Mouse (Mus musculus) retina, adult 2 months (tissue): ENCODE data around the gene Dnase2a.

Experiments
- DNase-seq: peaks from one replicate; pipeline ENCODE4 v3.0.0-alpha.2; 2012; ENCODE audit warnings: low read depth, low spot score

Gene Dnase2a

DNA sequence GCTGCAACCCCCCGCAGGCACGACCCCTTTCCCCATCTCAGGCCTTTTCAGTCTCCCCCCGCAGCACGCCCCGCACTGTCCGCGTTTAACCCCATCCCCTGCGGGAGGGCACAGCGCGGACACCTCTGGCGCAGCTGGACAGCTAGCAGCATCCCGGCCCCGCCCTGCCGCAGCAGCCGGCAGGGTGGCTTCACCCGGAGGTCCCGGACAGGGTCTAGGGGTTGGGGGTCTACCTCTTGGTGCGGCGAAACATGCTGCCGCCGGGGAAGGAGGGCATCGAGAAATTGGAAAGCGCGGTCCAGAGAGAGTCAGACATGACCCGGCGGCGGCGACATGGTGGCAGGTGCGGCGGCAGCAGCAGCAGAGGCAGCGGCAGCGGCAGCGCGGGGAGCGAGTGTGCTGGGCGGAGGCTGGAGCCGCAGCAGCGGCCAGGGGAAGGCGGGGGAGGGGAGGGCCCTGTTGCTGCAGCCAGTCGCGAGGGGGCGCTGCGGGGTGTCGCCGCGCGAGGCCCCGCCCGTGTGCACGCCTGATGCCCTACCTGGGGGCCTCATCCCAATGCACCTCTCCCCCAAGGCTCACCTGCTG is 28.7 kb downstream of the Dnase2a start, which contains the start of gene Mast1:
Gene Mast1, minus strand, starts transcription at position 398 of the 585 bp plus-strand sequence.
- DNase-seq, result peak; percentile 58

DNA sequence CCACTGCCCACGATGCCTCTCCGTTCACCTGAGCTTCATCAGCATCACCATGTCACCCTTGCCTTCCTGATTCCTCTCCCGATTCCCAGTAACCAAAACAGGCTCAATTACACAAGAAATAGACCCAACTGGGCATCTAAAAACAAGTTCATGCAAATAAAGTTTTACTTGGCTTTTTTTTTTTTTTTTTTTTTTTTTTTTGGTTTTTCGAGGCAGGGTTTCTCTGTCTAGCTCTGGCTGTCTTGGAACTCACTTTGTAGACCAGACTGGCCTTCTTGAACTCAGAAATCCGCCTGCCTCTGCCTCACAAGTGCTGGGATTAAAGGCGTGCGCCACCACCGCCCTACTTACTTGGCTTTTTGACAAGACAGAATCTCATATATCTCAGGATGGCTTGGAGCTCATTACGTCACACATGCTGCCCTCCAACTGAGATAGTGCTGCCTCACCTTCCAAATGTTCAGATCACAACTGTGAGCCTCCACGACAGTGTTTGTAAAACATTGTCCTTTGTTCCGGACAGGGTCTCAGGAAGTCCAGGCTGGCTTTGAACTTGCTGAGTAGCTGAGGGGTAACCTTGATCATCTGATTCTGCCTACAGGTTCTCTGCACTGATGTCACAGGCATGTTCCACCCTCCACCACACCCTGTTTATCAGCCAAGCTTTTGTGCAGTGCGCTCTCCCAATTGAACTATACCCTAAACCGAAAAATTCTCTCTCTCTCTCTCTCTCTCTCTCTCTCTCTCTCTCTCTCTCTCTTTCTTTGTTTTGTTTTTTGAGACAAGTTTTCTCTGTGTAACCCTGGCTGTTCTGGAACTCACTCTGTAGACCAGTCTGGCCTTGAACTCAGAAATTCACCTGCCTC is 29.5 kb downstream of the Dnase2a start:
- no peak for DNase-seq

DNA sequence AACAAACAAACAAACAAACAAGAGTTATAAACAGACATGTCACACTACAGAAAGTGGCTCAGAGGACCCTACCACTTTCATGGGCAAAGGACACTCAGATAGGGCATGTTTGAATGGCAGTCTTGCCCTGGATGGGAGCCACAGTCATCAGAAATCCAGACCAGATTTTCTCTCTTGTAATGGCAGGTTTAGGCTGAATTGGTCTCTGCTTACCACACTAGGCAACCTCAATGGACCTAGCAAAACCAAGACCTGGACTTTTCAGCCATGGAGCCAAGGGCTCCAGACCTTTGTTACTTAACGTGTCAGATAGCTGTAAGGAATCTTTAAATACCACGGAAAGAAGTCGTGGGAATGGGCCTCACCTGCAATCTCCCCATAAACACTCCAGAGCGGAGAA is 35.3 kb downstream of the Dnase2a start:
- no peak for DNase-seq

DNA sequence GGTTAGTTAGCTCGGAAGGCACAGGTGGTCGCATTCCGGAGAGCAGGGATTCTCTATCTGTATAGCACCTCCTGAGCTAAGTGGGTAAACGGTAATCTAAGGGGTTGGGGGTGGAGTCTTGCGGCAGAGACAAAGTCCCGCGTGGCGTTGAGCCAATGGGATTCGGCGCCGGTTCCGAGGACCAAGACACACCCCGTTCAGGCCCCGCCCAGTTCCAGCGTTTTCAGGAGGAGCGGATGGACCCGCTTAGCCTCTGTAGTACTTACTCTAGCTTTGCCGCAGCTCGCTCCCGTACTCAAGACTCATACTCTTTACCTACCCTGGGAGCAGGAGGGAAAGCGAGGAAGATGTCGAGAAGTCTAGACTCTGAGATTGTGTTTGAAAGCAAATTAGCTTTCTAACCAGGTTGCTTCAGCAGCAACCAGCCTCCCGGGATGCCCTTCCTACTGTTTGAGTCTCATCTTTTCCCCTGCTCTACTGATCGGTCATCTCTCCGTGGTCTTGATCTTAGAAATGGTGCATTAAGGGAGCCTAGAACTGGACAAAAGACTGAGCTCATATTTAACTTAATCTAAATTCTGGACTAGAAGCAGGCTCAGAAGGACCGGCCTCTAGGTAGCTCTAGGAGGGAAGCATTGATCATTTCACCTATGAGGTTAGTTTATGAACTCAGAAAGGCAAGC is 36.3 kb downstream of the Dnase2a start:
- peak; percentile 84 for DNase-seq

DNA sequence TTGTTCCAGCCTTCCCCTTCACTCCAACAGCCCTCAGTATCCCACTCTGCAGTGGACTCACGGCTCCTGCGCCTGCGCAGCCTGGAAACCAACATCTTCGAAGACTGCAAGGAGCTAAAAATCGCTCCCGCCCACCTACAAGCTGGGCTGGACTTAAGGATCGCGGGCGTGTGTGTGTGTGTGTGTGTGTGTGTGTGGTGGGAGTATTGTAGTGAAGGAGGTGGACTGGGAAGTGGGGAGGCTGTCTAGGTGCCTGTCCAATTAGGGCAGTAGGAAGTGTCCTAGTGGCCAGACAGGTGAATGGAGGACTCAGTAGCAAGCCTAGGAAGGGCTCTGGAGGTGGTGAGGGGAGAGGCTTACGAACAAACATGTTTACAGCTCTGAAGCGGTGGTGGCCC is 36.9 kb downstream of the Dnase2a start:
- no peak for DNase-seq

DNA sequence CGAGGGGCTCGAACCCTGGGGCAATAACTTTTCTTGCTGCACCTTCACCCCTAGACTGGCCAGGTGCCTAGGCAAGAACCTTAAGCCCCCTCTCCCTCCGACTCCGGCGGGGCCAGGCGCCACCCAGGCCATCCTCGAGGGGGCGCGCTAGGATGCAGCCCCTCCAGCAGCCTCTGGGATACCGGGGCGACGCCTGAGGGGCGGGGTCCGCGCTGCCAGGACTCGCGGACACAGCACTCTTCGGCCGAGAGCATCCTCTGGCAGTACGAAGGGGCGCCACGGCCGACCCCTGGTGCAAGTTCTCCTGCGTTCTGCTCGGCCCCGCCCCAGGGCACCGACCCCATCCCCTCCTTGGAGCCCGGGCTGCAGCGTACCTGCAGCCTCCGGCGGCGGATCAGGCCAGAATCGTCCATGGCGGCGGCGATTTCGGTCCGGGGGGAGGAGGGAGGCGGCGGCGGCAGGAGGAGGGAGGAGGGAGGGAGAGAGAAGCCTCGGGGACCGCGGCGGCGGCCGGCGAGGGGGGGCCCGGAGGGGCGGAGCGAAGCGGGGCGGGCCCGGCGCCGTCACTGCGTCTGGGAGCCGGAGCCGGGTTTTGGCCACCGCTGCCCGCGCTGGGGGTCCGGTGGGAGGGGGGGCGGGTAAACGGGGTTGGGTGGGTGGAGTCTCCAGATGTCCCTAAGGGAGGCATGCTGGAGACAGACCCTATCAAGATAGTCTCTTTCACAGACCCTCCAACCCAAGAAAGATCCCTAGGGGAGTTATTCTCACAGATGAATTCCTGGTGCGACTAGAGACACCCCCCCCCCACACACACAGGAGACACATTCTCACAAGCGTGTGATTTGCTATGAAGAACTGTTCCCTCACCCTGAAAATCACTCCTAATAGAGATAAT is 37.5 kb downstream of the Dnase2a start:
- DNase-seq, result no peak

DNA sequence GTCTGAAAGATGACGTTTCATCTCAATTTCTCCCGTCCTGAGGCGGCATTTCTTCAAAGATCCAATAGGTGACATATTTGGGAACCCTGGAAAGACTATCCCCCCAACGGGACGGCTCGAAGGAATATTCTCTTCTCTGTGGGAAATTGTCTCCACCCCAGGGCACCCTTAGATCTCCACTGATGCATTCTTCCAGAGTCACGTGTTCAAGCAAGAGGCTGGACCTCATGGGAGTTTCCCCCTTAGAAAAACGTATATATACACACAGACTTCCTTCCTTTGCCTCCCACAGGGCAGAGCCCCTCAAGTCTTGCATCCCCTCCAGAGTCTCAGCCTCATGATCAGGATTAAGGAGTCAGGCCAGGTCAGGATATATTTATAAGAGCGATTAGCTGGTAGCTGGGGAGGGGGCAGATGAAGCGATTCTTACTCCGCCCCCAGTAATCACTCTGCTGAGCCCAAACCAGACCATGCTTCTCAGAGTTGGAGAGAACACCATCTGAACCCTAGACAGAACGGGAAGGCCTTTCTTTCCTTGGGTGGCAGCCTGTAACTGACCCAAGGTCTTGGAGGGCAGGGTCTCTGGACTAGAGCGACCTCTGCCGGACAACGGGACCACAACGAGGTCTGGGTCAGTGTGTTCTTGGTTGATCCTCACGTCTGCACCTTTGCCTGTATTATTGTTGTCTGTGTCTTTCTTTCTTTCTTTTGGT is 38.3 kb downstream of the Dnase2a start, which contains the start of gene Rtbdn:
Gene Rtbdn, plus strand, starts transcription at position 464 of the 713 bp plus-strand sequence.
- DNase-seq, result peak; percentile 79

DNA sequence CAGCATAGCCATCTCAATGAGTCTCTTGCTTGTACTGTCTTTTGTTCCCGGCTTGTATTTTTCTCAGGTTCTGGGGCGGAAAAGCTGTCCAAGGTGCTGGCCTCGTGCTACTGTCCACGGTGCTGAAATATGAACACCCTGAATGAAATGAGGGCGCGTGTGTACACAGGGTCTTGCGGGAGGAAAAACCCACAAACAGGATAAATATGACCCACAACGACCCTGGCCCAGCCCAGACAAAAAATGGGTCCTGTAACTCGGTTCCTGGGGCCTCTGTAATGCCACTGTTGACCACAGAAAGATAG is 38.8 kb downstream of the Dnase2a start:
- DNase-seq, result no peak

DNA sequence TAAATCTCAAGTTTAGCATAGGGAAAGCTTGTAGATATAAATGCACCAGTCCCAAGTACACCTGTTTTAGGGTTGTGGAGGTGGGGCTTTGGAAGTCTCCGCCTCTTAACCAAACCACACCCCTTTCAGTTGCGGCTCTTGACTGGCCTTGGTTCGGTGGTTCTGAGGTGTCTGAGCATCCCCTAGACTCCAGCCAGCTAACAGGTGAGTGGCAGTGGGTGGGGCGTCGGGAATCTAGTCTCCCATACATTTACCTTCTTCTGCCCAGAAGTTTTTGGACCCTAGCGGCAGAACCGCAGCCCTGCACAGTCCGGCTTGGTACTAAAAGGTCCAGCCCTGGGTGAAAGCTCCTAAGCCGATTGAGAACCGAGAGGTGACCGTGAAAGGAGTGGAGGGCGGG is 41.4 kb downstream of the Dnase2a start:
- no peak for DNase-seq

DNA sequence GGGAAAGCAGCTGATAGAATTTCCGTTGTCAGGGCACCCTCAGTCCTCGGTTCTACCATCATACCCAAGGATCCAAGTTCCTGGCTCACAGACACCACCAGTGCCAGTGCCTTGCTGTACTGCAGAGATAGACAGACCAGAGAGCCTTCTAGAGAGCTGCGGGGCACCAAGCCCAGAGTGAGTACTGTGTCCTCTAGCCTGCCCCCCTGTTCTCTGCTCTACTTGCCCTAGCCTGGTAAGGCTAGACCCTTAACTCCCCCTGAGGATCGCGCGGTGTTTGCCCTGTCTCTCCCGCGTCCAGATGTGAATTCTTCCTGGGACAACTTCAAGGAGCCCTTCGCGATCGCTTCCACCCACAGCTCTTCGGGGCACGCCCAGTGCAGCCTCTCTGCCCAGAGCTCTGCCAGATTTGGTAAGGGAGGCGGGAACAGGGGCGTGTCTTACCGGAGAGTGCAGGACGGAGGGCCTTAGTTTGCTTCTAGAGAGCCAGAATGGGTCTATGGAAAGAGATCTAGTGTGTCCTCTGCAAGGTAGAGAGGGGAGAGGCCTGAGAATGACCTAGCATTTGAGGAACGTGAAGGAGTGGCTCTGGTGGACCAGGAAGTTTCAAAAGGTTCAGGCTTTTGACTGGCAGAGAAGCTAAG is 44.4 kb downstream of the Dnase2a start:
- no peak for DNase-seq

DNA sequence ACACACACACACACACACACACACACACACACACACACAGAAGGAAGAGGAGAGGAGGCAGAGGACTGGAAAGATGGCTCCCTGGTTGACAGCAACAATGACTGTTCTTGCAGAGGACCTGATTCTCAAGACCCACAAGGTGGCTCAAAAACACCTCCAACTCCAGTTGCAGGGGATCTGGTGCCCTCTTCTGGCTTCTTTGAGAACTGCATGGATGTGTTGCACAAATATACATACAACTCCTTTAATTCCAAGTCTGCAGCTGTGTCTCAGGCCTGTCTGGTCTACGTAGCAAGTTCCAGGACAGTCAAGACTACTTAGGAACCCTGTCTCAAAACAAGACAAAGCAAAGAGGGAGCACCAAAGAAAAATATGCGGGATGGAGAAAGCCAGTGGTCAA is 48.4 kb downstream of the Dnase2a start:
- no peak for DNase-seq

DNA sequence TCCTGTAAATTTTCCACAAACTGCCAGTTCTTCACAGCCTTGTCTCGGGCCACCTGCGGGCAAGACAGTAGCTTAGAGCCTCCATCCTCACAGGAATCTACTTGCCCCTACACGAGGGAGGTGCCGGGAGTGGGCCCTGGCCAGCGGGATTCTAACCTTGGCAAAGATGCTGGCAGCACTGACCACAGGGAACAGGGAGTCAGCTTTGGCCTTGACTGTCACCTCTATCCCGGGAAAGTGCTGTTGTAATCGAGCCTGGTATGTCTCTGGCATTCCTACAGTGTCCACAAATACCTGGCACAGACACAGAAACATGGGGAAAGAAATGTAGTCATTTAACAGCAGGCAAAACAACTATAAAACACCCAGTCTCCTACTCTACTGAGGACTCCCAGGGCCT is 51.5 kb downstream of the Dnase2a start:
- DNase-seq, result no peak

DNA sequence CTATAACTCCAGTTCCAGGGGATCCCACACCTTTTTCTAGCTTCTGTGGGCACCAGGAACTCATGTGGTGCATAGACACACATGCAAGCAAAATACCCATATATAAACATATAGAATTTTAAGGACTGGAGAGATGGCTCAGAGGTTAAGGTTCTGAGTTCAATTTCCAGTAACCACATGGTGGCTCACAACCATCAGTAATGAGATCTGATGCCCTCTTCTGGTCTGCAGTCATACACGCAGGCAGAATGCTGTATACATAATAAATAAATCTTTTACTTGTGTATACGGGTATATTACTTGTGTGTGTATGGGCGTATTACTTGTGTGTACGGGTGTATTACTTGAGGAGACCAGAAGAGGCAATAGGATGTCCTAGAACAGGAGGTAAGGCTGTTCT is 55.6 kb downstream of the Dnase2a start:
- no peak for DNase-seq

DNA sequence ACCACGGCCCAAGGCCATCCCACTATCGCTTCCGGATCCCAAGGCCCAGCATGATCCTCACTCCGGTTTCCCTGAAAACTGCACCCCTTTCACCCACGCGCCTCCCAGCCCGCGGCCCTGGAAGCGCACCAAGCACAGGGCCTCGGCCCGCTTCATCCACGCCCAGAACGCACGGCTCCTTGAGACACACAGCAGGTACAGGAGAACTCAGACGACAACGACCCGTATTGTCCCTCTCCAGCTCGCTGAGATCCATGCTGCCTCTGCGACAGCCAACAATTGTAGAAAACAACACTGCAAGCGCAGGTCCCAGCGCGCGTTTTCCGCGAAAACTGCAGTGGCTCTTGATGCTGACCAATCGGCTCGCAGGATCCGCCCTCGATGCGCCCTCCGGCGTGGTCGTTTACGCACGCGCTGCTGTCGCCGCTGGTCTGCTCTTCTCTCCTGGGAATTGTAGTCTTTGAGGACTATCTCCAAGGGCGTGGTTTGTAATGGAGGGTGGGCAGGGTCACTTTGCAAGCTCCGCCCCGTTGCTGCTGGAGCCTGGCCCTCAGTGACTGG is 57.5 kb downstream of the Dnase2a start:
- DNase-seq, result no peak

DNA sequence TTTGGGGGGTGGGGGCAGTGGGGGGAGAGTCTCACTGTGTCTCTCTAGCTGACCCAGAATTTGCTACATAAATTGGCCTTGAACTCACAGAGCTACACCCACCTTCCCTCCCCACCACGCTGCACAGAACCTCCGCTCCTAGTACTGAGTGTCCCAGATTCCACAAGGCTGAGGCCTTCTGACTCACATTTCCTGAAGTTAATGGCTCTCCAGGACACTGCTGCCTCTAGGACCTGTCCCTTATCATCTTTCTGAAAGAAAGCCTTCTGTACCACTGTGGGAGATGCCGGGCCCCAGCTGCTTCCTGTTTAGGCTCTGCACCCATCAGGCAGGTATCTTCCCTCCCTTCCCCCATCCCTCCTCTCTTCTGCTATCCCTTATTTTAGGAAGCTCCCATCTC is 58.2 kb downstream of the Dnase2a start:
- no peak for DNase-seq

DNA sequence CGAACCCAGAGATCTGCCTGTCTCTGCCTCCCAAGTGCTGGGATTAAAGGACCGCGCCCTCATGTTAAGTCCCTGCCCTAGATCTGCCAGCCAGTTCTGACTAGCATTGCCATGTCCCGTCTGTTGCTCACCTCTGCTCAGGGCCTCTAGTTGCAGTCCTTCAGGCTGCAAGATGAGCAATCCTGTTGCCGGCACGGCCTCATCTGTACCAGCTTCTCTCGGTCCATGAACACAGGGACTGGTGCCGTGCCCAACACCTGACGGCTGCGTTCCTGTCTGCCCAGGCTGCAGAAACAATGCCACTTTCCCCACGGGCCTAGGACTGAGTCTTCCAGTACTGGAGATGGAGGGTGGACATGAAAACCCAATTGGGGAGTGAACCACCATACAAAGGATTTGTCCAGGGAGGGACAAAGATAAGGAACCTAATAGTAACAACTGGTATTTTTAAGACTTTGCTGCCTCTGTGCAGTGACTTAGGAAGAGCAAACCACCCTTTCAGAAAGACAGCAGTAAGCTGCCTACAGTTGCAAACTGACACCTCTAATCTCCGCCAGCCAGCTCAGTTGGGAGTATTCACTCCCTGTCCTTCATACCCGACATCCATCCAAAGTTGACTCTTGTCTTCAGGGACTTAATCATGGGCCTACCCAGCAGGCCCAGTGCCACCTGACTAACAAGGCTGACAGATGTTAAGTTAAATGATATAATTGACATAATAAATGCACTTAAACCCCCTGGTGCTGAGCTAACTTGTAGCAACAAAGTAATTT is 59.4 kb downstream of the Dnase2a start:
- no peak for DNase-seq

DNA sequence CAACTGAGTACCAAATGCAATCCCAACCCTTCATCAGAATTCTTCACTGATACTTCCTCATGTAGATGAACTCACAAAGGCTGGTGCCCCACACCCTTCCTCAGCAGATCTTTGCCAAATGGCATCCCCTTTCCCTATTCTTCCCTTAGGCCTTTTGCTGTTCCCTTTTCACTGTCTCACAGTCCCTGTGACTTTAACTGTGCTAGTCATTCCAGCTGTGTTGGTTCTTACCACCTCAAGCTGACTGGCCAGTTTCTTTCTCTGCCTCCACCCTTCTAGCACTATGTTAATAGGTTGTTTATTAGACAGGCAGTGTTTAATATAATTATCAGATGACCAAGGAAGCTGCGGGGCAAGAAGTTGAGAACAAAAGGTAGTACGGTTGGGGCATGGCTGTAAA is 60.3 kb downstream of the Dnase2a start:
- DNase-seq, result no peak

DNA sequence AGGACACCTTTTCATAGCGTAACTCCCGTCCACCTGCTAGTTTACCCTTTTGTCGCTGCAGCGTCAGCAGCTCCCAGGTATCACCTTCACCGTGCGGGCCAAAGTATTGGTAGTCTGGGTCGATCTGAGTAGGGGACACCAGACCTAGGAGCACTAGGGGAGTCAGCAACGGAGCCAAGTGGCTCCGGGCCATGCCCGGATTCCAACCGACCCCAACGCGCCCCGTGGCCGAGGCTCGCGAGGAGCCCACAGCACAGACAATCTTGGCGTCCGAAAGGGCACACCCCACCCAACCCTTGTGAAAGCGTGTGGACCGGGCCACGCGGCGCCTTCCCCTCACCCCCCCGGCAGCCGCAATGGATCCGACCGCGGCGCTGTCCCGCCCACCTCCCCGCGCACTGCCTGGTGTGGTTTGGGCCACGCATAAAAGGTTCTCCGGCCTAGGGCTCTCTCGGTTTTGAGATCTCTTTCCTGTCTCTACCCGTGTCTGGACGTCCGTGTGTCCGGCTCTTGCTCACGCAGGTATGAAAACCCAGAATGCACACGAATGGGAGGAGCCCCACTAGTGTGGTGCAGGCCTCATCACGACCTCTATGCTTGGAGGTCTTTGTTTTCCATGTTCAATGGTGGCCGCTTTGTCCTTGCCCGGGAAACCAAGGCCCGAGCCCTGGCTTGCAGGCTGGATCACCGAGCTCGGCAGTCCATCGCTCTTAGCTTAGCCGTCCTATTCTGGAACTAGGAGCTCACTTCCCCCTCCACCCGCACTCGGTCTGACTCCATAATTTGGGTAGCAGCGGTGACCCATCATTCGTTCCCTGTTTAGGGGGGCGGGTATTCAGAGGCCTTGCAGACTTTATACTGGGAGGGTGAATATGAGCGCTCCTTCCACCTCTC is 61.1 kb downstream of the Dnase2a start, which contains the start of the genes Gm49661, Prdx2 and Rnaseh2a:
Gene Gm49661, minus strand, starts transcription at position 193 of the 894 bp plus-strand sequence.
Gene Prdx2, plus strand, starts transcription at position 347 of the 894 bp plus-strand sequence.
Gene Rnaseh2a, minus strand, starts transcription at position 527 of the 894 bp plus-strand sequence.
- no peak for DNase-seq
